Mouse (Mus musculus): ENCODE measurements around the gene Coq2.

The Coq2 gene

DNA sequence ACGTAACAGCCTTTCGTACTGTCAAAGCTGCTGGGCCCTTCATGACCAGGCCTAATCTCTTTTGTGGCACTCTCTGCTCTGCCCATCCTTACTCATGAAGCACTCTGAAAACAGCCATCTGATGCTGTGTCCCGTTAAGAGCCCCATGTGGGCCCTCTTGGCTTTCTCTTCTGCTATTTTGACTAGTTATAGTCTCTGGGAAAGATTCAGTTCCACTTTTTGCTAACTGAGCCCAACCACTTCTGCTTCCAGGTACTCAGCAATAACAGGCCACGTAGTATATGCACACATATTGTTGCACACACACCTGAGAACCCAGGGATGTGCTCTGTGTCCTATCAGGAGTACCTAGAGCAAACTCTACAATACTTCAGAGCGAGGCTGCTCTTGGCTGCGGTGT lies 11.9 kb downstream of the Coq2 start:
- DNase-seq (ENCODE audit: low spot score in 2 of 2) = no peak

DNA sequence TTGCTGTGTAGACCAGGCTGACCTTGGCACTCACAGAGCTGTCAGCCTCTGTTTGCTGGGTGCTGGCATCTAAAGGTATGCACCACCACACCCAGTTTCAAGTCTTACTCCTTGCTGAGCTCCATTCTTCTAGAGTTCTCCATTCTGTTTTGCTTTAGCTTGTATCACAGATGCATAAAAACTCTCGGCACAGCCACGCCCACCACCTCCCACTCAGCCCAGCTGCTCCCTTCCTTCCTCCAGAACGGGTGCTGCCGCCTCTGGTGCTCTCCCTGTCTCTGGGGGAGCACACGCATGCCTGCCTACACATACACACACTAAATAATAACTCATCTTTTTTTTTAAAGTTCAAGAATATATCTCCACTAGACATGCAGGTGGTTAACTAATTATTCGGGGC lies 16.5 kb downstream of the Coq2 start:
- DNase-seq (ENCODE audit: low spot score in 2 of 2) = no peak

- no peak for DNase-seq (ENCODE audit: low spot score in 2 of 2)
Observed at GRCm38 (mm10) chr5:100656352-100656751, 18.6 kb downstream of the Coq2 start.

- no peak for DNase-seq (ENCODE audit: low spot score in 2 of 2)
Observed at GRCm38 (mm10) chr5:100652327-100652726, 22.6 kb downstream of the Coq2 start.

- no peak for DNase-seq (ENCODE audit: low spot score in 2 of 2)
Observed at GRCm38 (mm10) chr5:100651486-100651885, 23.5 kb downstream of the Coq2 start.

DNA sequence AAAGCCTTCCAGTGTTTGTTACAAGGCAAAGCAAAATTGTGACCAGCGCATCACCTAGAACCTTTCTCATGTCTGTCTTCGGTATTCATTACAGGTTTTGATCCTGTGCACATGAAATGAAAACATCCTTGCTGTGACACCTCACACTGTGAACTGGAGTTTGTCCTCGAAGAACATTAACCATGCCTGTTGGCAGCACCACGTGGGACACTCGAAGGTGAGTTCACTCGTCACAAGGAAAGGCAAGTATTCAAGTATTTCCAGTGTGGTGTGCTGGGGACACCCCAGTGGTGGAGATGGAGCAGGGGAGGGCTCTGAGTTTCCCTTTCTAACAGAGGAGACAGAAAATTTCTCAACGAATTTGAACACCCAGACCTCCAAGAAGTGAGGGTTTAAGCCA lies 24.0 kb downstream of the Coq2 start:
- no peak for DNase-seq (ENCODE audit: low spot score in 2 of 2)

- no peak for DNase-seq (ENCODE audit: low spot score in 2 of 2)
Observed at GRCm38 (mm10) chr5:100648546-100648945, 26.4 kb downstream of the Coq2 start.

GRCm38 (mm10) chr5:100648046-100648445 lies 26.9 kb downstream of the Coq2 start:
- no peak for DNase-seq (ENCODE audit: low spot score in 2 of 2)

DNA sequence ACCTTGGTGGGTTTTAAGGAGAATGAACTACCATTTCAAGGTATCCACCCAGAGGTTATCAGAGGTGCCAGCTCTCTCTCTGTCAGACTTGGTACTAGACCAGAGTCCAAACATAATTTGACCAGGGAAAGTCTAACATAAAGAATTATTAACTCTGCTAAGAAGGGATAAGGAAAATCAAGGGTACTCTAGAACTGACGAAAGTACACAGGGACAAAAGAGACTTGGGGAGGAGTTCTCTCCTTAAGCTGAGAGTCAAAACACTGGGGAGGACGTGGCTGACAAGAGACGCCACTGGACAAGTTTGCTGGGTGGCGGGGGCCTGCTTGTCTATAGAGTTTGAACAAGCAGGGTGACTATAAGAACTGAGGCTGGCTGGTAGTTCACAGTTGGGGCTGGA lies 28.4 kb downstream of the Coq2 start:
- DNase-seq (ENCODE audit: low spot score in 2 of 2) = no peak

DNA sequence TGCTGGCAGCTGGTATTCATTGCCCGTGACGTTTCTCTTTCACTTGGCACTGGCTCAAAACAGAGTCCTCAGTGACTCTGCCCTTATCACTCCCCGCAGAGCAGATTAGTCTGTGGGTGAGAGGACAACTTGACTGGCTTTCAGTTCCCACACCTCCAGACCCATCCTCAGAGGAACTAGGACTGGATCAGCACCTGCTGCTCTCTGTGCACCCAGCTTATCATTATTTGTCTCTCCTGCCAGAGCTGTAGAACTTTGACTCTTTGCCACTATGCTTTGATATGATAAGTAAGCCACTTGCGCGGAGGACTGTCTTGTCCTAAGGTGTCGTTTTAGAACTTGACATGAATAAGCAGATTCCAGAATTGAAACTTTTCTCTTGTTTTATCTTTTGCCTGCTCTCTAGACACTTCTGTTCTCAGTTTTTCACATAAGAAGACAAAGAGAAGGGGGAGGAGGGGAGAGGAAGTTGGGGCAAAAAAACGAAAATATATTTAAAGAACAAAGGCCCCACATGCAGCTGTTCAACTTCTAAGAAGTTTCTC lies 30.9 kb downstream of the Coq2 start:
- no peak for DNase-seq (ENCODE audit: low spot score in 2 of 2)

DNA sequence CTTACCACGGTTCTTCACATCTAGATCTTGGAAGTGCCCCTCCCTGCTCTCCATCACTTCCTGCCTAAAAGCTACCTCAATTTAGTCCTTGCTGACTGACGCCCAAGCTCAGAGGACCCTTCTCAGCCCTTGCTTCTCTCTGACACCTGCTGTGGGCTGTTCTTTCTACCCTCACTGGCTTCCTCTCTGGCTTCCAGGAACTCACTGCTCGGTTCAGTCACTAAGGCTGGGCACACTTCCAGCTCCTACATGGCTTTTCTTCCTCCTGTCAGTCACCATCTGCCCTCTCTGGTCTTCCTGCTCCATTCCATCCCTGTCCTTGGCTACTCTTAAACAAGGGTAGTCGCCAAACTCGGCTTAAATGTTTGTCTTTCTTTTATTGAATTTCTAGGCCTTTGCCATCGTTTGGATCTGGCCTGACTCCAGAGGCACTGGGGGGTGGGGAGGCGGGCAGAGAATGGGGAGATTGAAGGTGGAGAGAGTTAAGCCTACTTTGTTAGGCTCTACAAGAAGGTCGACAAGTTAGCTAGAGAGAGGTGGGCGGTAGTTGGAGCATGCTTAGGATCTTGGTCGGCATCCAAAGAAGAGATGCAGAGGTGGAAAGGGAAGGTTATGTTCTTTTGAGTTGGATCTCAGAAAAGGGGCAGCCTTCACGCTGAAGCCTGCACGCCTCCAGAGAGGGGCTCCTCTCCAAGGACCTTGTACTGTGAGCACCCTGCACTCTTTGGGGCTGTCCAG lies 31.5 kb downstream of the Coq2 start:
- peak in 1 of 2 experiments; percentile 33 for DNase-seq (ENCODE audit: low spot score in 2 of 2)

GRCm38 (mm10) chr5:100642316-100642715 lies 32.6 kb downstream of the Coq2 start:
- DNase-seq (ENCODE audit: low spot score in 2 of 2) = no peak

- no peak for DNase-seq (ENCODE audit: low spot score in 2 of 2)
Observed at GRCm38 (mm10) chr5:100638483-100638882, 36.5 kb downstream of the Coq2 start.

DNA sequence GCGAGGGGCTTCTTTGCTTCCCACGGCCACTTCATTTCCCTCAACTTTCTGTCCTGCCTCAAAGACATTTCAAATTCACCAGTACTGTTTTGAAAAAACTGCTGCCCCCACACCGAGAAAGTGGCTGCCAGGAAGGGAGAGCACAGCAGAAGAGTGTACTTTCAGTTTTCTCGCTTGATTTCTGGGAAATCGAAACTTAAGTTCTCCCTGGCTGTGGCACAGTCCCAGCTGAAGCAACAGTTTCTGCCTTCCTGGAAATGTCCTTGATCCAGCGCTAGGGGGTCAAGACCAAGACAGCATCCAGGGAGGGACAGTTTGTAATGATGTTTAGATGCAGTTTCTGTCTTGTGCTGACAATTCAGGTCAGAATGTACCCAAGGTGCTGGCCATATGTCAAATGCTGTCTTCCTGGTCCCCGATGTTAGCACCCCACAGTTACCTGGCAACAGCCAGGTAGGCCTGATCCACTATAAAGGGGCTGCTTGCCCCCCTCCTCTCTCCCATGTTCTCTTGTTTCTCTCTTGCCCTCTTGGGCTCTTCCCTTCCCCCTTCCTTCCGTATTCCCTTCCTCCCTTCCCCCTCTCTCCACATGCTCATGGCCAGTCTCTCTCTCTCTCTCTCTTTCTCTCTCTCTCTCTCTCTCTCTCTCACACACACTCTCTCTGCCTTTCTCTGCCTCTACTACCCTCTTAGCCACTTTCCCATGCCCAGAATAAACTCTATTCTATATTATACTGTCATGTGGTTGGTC lies 38.0 kb downstream of the Coq2 start:
- peak in 1 of 2 experiments; percentile 35 for DNase-seq (ENCODE audit: low spot score in 2 of 2)

GRCm38 (mm10) chr5:100635908-100636307 lies 39.0 kb downstream of the Coq2 start:
- no peak for DNase-seq (ENCODE audit: low spot score in 2 of 2)

- no peak for DNase-seq (ENCODE audit: low spot score in 2 of 2)
Observed at GRCm38 (mm10) chr5:100634885-100635478, 40.0 kb downstream of the Coq2 start.

DNA sequence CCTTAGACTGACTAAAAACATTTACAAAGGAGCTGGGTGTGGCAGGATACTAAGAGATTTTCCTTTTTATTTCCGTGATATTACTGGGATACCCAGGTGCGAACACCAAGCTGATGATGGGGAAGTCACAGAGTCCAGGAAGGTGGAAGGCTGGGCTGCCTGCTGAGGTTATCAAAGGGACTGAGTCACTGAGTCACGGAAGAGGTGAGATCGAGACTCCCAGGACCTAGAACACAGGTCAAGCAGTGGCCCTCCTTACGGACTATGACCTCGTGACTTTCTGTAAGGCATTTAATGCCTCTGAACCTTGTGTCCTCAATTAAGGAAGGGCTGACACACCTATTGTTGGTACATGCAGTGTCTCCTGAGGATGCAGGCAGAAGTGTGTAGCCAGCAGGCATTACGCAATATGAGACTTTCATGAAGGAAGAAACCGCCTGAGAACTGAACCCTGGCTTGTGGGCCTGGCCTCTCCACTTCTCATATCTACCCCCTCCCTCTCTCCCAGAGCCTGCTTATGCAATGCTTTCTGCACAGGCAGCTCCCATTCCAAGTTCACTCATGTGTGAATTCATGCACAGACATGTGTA lies 42.3 kb downstream of the Coq2 start:
- DNase-seq (ENCODE audit: low spot score in 2 of 2) = no peak

- no peak for DNase-seq (ENCODE audit: low spot score in 2 of 2)
Observed at GRCm38 (mm10) chr5:100628807-100629206, 46.1 kb downstream of the Coq2 start.

DNA sequence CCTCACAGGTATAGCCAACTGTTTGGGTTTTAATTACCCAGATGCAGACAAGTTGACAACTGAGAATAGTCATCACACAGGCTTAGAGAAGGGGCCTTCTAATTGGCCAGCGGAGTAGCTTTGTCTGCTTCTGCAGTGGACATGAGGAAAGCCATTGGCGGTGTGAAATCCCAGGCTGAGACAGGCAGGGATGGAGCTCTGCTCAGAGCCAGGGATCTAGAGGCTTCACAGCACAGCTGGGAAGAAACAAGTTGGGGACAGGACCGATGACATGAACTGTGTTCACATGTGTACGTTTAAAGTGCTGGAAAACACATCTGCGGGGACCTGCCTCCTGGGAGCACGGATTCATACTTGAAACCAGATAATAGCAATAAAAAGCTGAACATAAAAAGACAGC lies 48.4 kb downstream of the Coq2 start:
- no peak for DNase-seq (ENCODE audit: low spot score in 2 of 2)

GRCm38 (mm10) chr5:100624743-100625360 lies 50.1 kb downstream of the Coq2 start:
- no peak for DNase-seq (ENCODE audit: low spot score in 2 of 2)

DNA sequence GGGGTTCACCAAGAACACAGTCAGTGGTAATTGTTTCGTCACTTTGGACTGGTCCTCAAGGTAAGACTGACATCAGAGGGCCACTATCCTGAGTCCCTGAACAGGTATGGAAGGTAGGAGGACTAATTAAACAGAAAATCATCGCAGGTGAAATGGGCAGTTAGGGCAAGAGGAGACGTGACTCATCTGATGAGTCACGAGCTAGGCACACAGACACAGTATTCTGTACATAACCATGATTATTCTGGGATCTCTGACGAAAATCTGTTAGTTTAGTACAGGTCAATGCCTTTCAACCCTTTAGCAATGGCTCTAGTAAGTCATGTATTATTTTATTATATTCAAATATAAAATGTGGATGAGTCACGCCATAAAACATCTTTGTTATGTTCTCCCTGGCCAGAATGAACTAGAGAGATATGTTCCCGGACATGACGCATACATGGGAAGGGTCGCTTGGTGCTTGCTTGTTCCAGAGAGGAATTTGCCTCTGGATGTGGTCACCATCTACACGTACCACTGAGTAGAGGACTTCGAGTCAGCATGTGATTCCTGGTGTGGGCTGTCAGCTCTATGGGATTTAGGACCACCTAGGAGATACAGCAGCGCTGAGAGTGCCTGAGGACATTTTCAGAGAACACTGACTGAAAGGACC lies 52.3 kb downstream of the Coq2 start:
- no peak for DNase-seq (ENCODE audit: low spot score in 2 of 2)
